Mouse (Mus musculus): ENCODE measurements at regions not wholly inside any gene's neighbourhood (a gene's known extent, or its start where the extent isn't known, plus 50 kb on each side); places are given as distances from the start of the nearest gene placed in this dataset.

GRCm38 (mm10) chr11:112590214-112590613 is 191.8 kb upstream of the Sox9 start:
- H3K36me3 ChIP-seq: no peaks in the 10 kb centered on the region
- H3K4me3 ChIP-seq: no peak overlapping the region
- no peak overlapping the region for H3K4me2 ChIP-seq
- H3K27me3 ChIP-seq (replicated peaks): no peaks in the 10 kb centered on the region
- H3K9ac ChIP-seq: no peak overlapping the region
- H3K4me1 ChIP-seq (replicated peaks): no peaks in the 10 kb centered on the region
- no peak overlapping the region for H3K27ac ChIP-seq (ENCODE audit: poor library complexity, severe bottlenecking)
- WGBS: 85% methylated on average over 7 of the region's 7 CpGs
- no peak for ATAC-seq (ENCODE audit: insufficient number of reproducible peaks, low FRiP score)
- peaks cover 4% of the 10 kb centered on the region for H3K9me3 ChIP-seq (replicated peaks)

- 64% methylated on average over 6 of the region's 6 CpGs for WGBS
- Histone ChIP-seq H3K4me1 (replicated peaks) (no peaks in the 10 kb centered on the region), H3K9me3 (replicated peaks) (peaks cover 4% of the 10 kb centered on the region), H3K4me2 (no peak overlapping the region), H3K4me3 (no peak overlapping the region), H3K36me3 (no peaks in the 10 kb centered on the region), H3K9ac (no peak overlapping the region), H3K27ac (ENCODE audit: poor library complexity, severe bottlenecking) (no peak overlapping the region), H3K27me3 (replicated peaks) (no peaks in the 10 kb centered on the region)
- no peak for ATAC-seq (ENCODE audit: insufficient number of reproducible peaks, low FRiP score)
Observed at GRCm38 (mm10) chr11:112592411-112593020, 189.5 kb upstream of the Sox9 start.

- no peak for ATAC-seq (ENCODE audit: insufficient number of reproducible peaks, low FRiP score)
- H3K9me3 ChIP-seq (replicated peaks): peaks cover 4% of the 10 kb centered on the region
- H3K27ac ChIP-seq (ENCODE audit: poor library complexity, severe bottlenecking): no peak overlapping the region
- H3K4me2 ChIP-seq: no peak overlapping the region
- H3K4me3 ChIP-seq: no peak overlapping the region
- H3K27me3 ChIP-seq (replicated peaks): no peaks in the 10 kb centered on the region
- 72% methylated on average over 10 of the region's 10 CpGs for WGBS
- no peaks in the 10 kb centered on the region for H3K4me1 ChIP-seq (replicated peaks)
- no peaks in the 10 kb centered on the region for H3K36me3 ChIP-seq
- no peak overlapping the region for H3K9ac ChIP-seq
Observed at GRCm38 (mm10) chr11:112593821-112594220, 188.2 kb upstream of the Sox9 start.

GRCm38 (mm10) chr11:112607359-112607758 is 174.7 kb upstream of the Sox9 start:
- 80% methylated on average over 1 of the region's 1 CpGs for WGBS
- no peaks in the 10 kb centered on the region for H3K27me3 ChIP-seq (replicated peaks)
- 0 out of 2 replicates have a peak, but pooled peaks cover 2% of the 10 kb centered on the region for H3K9me3 ChIP-seq (replicated peaks)
- no peak overlapping the region for H3K4me2 ChIP-seq
- ATAC-seq (ENCODE audit: insufficient number of reproducible peaks, low FRiP score): no peak
- no peak overlapping the region for H3K4me3 ChIP-seq
- H3K36me3 ChIP-seq: no peaks in the 10 kb centered on the region
- H3K9ac ChIP-seq: no peak overlapping the region
- H3K4me1 ChIP-seq (replicated peaks): no peaks in the 10 kb centered on the region
- no peak overlapping the region for H3K27ac ChIP-seq (ENCODE audit: poor library complexity, severe bottlenecking)

DNA sequence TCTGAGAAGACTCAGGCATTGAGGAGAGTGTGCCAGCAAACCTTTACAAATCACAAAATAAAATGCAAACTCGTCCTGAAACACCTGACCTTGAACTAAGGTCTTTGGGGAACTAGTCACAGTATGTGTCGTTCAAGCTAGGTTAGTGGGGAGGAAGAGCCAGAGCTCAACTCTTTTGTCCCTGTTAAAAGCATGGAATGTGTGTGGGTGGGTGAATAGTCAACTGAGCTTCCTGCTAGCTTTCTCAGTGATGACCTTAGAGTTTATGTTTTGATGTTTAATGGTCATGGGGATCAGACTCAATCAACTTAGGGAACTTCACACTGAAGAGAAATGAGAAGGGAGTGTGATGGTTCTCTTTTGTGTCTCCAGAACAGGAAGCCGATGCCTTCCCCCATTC is 172.7 kb upstream of the Sox9 start:
- no peak overlapping the region for H3K4me3 ChIP-seq
- H3K9ac ChIP-seq: no peak overlapping the region
- ATAC-seq (ENCODE audit: insufficient number of reproducible peaks, low FRiP score): no peak
- 70% methylated on average over 3 of the region's 3 CpGs for WGBS
- H3K4me1 ChIP-seq (replicated peaks): no peaks in the 10 kb centered on the region
- H3K9me3 ChIP-seq (replicated peaks): no peaks in the 10 kb centered on the region
- no peaks in the 10 kb centered on the region for H3K36me3 ChIP-seq
- H3K27me3 ChIP-seq (replicated peaks): no peaks in the 10 kb centered on the region
- H3K4me2 ChIP-seq: no peak overlapping the region
- H3K27ac ChIP-seq (ENCODE audit: poor library complexity, severe bottlenecking): no peak overlapping the region

- no peak overlapping the region for H3K4me2 ChIP-seq
- WGBS: 65% methylated on average over 11 of the region's 11 CpGs
- ATAC-seq (ENCODE audit: insufficient number of reproducible peaks, low FRiP score): no peak
Observed at GRCm38 (mm10) chr11:112611073-112611472, 171.0 kb upstream of the Sox9 start.

GRCm38 (mm10) chr11:112615629-112616028 is 166.4 kb upstream of the Sox9 start:
- WGBS: 73% methylated on average over 4 of the region's 4 CpGs
- ATAC-seq (ENCODE audit: insufficient number of reproducible peaks, low FRiP score): no peak
- no peaks in the 10 kb centered on the region for H3K9me3 ChIP-seq (replicated peaks)
- H3K4me2 ChIP-seq: no peak overlapping the region
- peaks cover 3% of the 10 kb centered on the region; the same call in 1 of the 2 replicates for H3K4me1 ChIP-seq (replicated peaks)
- no peak overlapping the region for H3K4me3 ChIP-seq
- no peaks in the 10 kb centered on the region for H3K36me3 ChIP-seq
- no peak overlapping the region for H3K9ac ChIP-seq
- H3K27me3 ChIP-seq (replicated peaks): no peaks in the 10 kb centered on the region
- H3K27ac ChIP-seq (ENCODE audit: poor library complexity, severe bottlenecking): no peak overlapping the region

More at GRCm38 (mm10) chr11:112611073-112611472, 171.0 kb upstream of the Sox9 start:
- Histone ChIP-seq H3K27me3 (replicated peaks) (no peaks in the 10 kb centered on the region), H3K36me3 (no peaks in the 10 kb centered on the region), H3K9ac (no peak overlapping the region), H3K4me1 (replicated peaks) (no peaks in the 10 kb centered on the region), H3K27ac (ENCODE audit: poor library complexity, severe bottlenecking) (no peak overlapping the region), H3K4me3 (no peak overlapping the region), H3K9me3 (replicated peaks) (no peaks in the 10 kb centered on the region)

DNA sequence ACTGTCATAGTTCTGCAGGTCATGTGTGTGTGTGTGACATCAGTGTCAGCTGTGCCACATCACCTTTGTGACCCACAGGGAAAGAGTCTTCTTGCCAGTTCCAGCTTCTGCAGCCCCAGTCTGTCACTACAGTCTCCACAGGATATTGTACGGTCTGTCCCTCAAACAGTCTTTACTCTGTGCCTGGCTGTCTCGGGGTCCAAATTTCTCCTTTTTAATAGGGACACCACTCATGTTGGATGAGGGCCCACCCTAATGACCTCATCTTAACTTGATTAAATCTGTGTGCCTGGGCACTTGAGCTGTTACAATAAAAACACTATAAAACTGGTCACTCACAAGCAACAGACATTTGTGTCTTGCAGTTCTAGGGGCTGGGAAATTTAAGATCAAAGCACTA is 165.1 kb upstream of the Sox9 start:
- Histone ChIP-seq H3K4me3 (no peak overlapping the region), H3K4me1 (replicated peaks) (peaks cover 15% of the 10 kb centered on the region), H3K27me3 (replicated peaks) (peaks cover 1% of the 10 kb centered on the region; the same call in 1 of the 2 replicates), H3K9ac (no peak overlapping the region), H3K27ac (ENCODE audit: poor library complexity, severe bottlenecking) (no peak overlapping the region), H3K9me3 (replicated peaks) (no peaks in the 10 kb centered on the region), H3K4me2 (no peak overlapping the region), H3K36me3 (no peaks in the 10 kb centered on the region)
- WGBS: 73% methylated on average over 2 of the region's 2 CpGs
- no peak for ATAC-seq (ENCODE audit: insufficient number of reproducible peaks, low FRiP score)

GRCm38 (mm10) chr11:112620916-112621315 is 161.1 kb upstream of the Sox9 start:
- Histone ChIP-seq H3K27ac (ENCODE audit: poor library complexity, severe bottlenecking) (no peak overlapping the region), H3K36me3 (no peaks in the 10 kb centered on the region), H3K27me3 (replicated peaks) (peaks cover 4% of the 10 kb centered on the region; the same call in 1 of the 2 replicates), H3K4me3 (0 out of 2 replicates have a peak overlapping the region, but pooled peaks have one; percentile 2), H3K4me1 (replicated peaks) (peaks cover 17% of the 10 kb centered on the region), H3K9me3 (replicated peaks) (no peaks in the 10 kb centered on the region), H3K9ac (peak overlapping the region; percentile 56; the same call in 1 of the 2 replicates), H3K4me2 (peak overlapping the region; percentile 61)
- WGBS: 16% methylated on average over 12 of the region's 12 CpGs
- 0 out of 2 replicates have a peak, but pooled peaks have one; percentile 11 for ATAC-seq (ENCODE audit: insufficient number of reproducible peaks, low FRiP score)

DNA sequence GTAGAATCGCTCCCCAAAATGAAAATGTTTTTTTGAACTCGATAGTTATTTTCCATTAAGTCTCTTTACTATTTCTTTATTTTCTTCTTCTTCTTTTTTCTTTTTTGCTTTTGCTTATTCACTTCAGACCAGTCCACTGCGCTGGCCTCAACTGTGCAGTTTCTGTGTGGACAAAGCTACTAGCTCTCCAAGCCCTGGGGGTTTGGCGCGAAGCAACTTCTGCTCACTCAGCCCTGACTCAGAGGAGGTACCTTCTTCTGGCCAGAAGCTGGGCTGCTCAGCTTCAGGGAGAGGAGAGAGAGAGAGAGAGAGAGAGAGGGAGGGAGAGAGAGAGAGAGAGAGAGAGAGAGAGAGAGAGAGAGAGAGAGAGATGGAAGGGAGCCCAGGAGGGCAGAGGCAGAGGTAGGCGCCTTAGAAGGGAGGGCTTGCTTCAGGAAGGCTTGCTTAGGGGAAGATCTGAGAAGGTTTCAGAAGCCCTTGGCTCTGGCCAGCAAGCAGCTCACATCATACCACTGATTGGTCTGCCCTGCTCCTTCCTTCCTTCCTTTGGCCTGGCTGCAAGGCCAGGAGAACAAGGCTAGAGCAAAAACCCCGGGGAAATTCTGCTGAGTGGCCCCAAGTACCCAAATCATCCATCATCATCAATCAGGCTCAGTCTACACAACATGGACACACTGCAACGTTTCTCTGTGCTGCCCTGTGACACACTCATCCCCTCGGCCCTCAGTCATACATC is 160.5 kb upstream of the Sox9 start:
- peak overlapping the region; percentile 56; the same call in 1 of the 2 replicates for H3K9ac ChIP-seq
- 54% methylated on average over 9 of the region's 9 CpGs for WGBS
- peaks cover 17% of the 10 kb centered on the region for H3K4me1 ChIP-seq (replicated peaks)
- ATAC-seq (ENCODE audit: insufficient number of reproducible peaks, low FRiP score): no peak
- peak overlapping the region; percentile 61 for H3K4me2 ChIP-seq
- no peaks in the 10 kb centered on the region for H3K9me3 ChIP-seq (replicated peaks)
- H3K27ac ChIP-seq (ENCODE audit: poor library complexity, severe bottlenecking): no peak overlapping the region
- H3K36me3 ChIP-seq: no peaks in the 10 kb centered on the region
- H3K4me3 ChIP-seq: no peak overlapping the region
- peaks cover 4% of the 10 kb centered on the region; the same call in 1 of the 2 replicates for H3K27me3 ChIP-seq (replicated peaks)

GRCm38 (mm10) chr11:112649298-112649697 is 132.7 kb upstream of the Sox9 start:
- no peaks in the 10 kb centered on the region for H3K9me3 ChIP-seq (replicated peaks)
- no peak overlapping the region for H3K9ac ChIP-seq
- no peak overlapping the region for H3K4me2 ChIP-seq
- no peaks in the 10 kb centered on the region for H3K4me1 ChIP-seq (replicated peaks)
- no peak overlapping the region for H3K27ac ChIP-seq (ENCODE audit: poor library complexity, severe bottlenecking)
- H3K27me3 ChIP-seq (replicated peaks): no peaks in the 10 kb centered on the region
- no peak for ATAC-seq (ENCODE audit: insufficient number of reproducible peaks, low FRiP score)
- no peaks in the 10 kb centered on the region for H3K36me3 ChIP-seq
- 53% methylated on average over 9 of the region's 9 CpGs for whole genome bisulfite sequencing
- H3K4me3 ChIP-seq: no peak overlapping the region

Data from heart, embryonic 12.5 days (tissue).